Comparison of ENCODE assay signal across 18 mouse cellular contexts in genomic region chr2:150637702-150638369, GRCm38 (mm10). TPM values are rescaled to one million over a fixed set of nuclear protein-coding genes. Genes with fewer than 3 reads are reported as not detected.
DNase-seq lines count a peak whose midpoint lies in the region; ATAC-seq and TF ChIP-seq lines count a peak whose summit lies in the region.
"Had no signal": no experiment of that assay in that cellular context is flagged by ENCODE, and none has a peak within 500 bp of the region (broad histone marks: within the 10 kb centered on the region; RNA-seq: fewer than 3 reads in every experiment).

No protein-coding gene starts in this region.

- H3K4me2 ChIP-seq in hindbrain, embryonic 12.5 days (replicated peaks): no peak overlapping the region
- H3K4me2 ChIP-seq in midbrain, embryonic 15.5 days: no peak overlapping the region
- H3K4me2 ChIP-seq: heart, embryonic 15.5 days; limb, embryonic 15.5 days; stomach, embryonic 15.5 days had no signal

- no peaks in the 10 kb centered on the region for H3K27me3 ChIP-seq in embryonic facial prominence, embryonic 10.5 days (replicated peaks; ENCODE audit: low read depth, poor library complexity, severe bottlenecking)
- H3K27me3 ChIP-seq in hindbrain, embryonic 12.5 days: no peaks in the 10 kb centered on the region
- no peaks in the 10 kb centered on the region for H3K27me3 ChIP-seq in midbrain, embryonic 15.5 days (replicated peaks)
- no peaks in the 10 kb centered on the region for H3K27me3 ChIP-seq in cerebellum, adult 2 months (ENCODE audit: control insufficient read depth, insufficient read depth, low read length)
- H3K27me3 ChIP-seq: heart, embryonic 15.5 days; limb, embryonic 15.5 days; stomach, embryonic 15.5 days had no signal

- H3K4me3 ChIP-seq in embryonic facial prominence, embryonic 10.5 days: no peak overlapping the region
- H3K4me3 ChIP-seq in hindbrain, embryonic 12.5 days: no peak overlapping the region
- H3K4me3 ChIP-seq in midbrain, embryonic 15.5 days: no peak overlapping the region
- H3K4me3 ChIP-seq in cerebellum, adult 2 months (replicated peaks; ENCODE audit: insufficient read depth, low read depth, low read length): no peak overlapping the region
- H3K4me3 ChIP-seq: heart, embryonic 15.5 days; limb, embryonic 15.5 days; stomach, embryonic 15.5 days had no signal

- H3K4me1 ChIP-seq in embryonic facial prominence, embryonic 10.5 days: peaks cover 7% of the 10 kb centered on the region; the same call in 1 of the 2 replicates
- H3K4me1 ChIP-seq in hindbrain, embryonic 12.5 days: peaks cover 22% of the 10 kb centered on the region
- peaks cover 5% of the 10 kb centered on the region for H3K4me1 ChIP-seq in midbrain, embryonic 15.5 days
- H3K4me1 ChIP-seq in cerebellum, adult 2 months (ENCODE audit: control insufficient read depth, insufficient read depth, low read length): no peaks in the 10 kb centered on the region
- H3K4me1 ChIP-seq: heart, embryonic 15.5 days; limb, embryonic 15.5 days; stomach, embryonic 15.5 days had no signal

- TF ChIP-seq POLR2A in cerebellum, adult 2 months (IDR thresholded peaks at IDR 0.05; ENCODE audit: borderline replicate concordance, insufficient read depth, low read length): no peak

- no peaks in the 10 kb centered on the region for H3K9me3 ChIP-seq in embryonic facial prominence, embryonic 10.5 days
- no peaks in the 10 kb centered on the region for H3K9me3 ChIP-seq in hindbrain, embryonic 12.5 days (replicated peaks)
- H3K9me3 ChIP-seq in midbrain, embryonic 15.5 days: no peaks in the 10 kb centered on the region
- H3K9me3 ChIP-seq: heart, embryonic 15.5 days; limb, embryonic 15.5 days; stomach, embryonic 15.5 days had no signal

- peak; percentile 81 for ATAC-seq in hindbrain, embryonic 12.5 days (ENCODE audit: low FRiP score)
- ATAC-seq in midbrain, embryonic 15.5 days (replicated peaks): peak; percentile 75; the same call in 1 of the 2 replicates

- peak overlapping the region; percentile 54; the same call in 1 of the 2 replicates for H3K27ac ChIP-seq in embryonic facial prominence, embryonic 10.5 days (replicated peaks)
- H3K27ac ChIP-seq in hindbrain, embryonic 12.5 days: peak overlapping the region; percentile 64
- H3K27ac ChIP-seq in midbrain, embryonic 15.5 days: peak overlapping the region; percentile 63; the same call in 1 of the 2 replicates
- no peak overlapping the region for H3K27ac ChIP-seq in cerebellum, adult 2 months (ENCODE audit: insufficient read depth, low read length)
- H3K27ac ChIP-seq: heart, embryonic 15.5 days; limb, embryonic 15.5 days; stomach, embryonic 15.5 days had no signal

- no peaks in the 10 kb centered on the region for H3K36me3 ChIP-seq in embryonic facial prominence, embryonic 10.5 days (replicated peaks)
- H3K36me3 ChIP-seq in hindbrain, embryonic 12.5 days: peaks cover 28% of the 10 kb centered on the region
- H3K36me3 ChIP-seq in midbrain, embryonic 15.5 days (replicated peaks): 0 out of 2 replicates have a peak, but pooled peaks cover 3% of the 10 kb centered on the region
- H3K36me3 ChIP-seq: heart, embryonic 15.5 days; limb, embryonic 15.5 days had no signal

- WGBS in embryonic facial prominence, embryonic 10.5 days: 53% methylated on average over 6 of the region's 6 CpGs
- 41% methylated on average over 6 of the region's 6 CpGs for WGBS in hindbrain, embryonic 12.5 days
- 34% methylated on average over 6 of the region's 6 CpGs for WGBS in midbrain, embryonic 15.5 days
- WGBS in cerebellum, adult 2 months: 33% methylated on average over 6 of the region's 6 CpGs

- no peak overlapping the region for H3K9ac ChIP-seq in hindbrain, embryonic 12.5 days
- H3K9ac ChIP-seq in midbrain, embryonic 15.5 days: no peak overlapping the region
- H3K9ac ChIP-seq: heart, embryonic 15.5 days; limb, embryonic 15.5 days; stomach, embryonic 15.5 days had no signal

- TF ChIP-seq CTCF in cerebellum, adult 2 months (IDR thresholded peaks at IDR 0.05; ENCODE audit: borderline replicate concordance, insufficient read depth, low read depth, low read length): no peak

- DNase-seq in R1 (ENCODE audit: low read depth, low spot score): peak; percentile 82
- DNase-seq in embryonic facial prominence, embryonic 10.5 days (ENCODE audit: low spot score): no peak
- DNase-seq in ovary, postnatal 14 days (ENCODE audit: low spot score): no peak
- DNase-seq in cerebellum, postnatal 25 days: no peak
- no peak for DNase-seq in cerebellum, adult 2 months
- DNase-seq: adrenal gland, adult 8-10 months; cerebellum, adult 11 months; gastrocnemius, postnatal 10 days; kidney, adult 18-20 months; lung, postnatal 4 days; right cerebral cortex, postnatal 14 days had no signal

RNA-seq across cellular contexts. Expression of gene Apmap, which starts 29.5 kb away (rescaled TPM):
- 27.9 and 31.5 TPM in 2 replicates for polyA plus RNA-seq in embryonic facial prominence, embryonic 10.5 days (2016; fragmentation: Nextera tagmentation; extraction: Ambion mirVana)
- 36.1 and 38.1 TPM in 2 replicates for polyA plus RNA-seq in hindbrain, embryonic 12.5 days (2016; fragmentation: Nextera tagmentation; extraction: Ambion mirVana)
- polyA plus RNA-seq in midbrain, embryonic 15.5 days (2015; fragmentation: Nextera tagmentation; extraction: Ambion mirVana): 39.5 and 42.1 TPM in 2 replicates
- polyA plus RNA-seq in cerebellum, adult 2 months (2012; rRNA removed): 83.3 and 92.0 TPM in 2 replicates

RNA-seq across cellular contexts. Expression of gene Acss1, which starts 30.5 kb away (rescaled TPM):
- 7.8 and 9.3 TPM in 2 replicates for polyA plus RNA-seq in embryonic facial prominence, embryonic 10.5 days (2016; fragmentation: Nextera tagmentation; extraction: Ambion mirVana)
- polyA plus RNA-seq in hindbrain, embryonic 12.5 days (2016; fragmentation: Nextera tagmentation; extraction: Ambion mirVana): 28.4 and 32.6 TPM in 2 replicates
- polyA plus RNA-seq in midbrain, embryonic 15.5 days (2015; fragmentation: Nextera tagmentation; extraction: Ambion mirVana): 16.7 and 20.9 TPM in 2 replicates
- polyA plus RNA-seq in cerebellum, adult 2 months (2012; rRNA removed): 15.4 and 15.7 TPM in 2 replicates

RNA-seq across cellular contexts. Expression of gene Vsx1, which starts 51.3 kb away (rescaled TPM):
- 0.04 and 0.23 TPM in 2 replicates for polyA plus RNA-seq in embryonic facial prominence, embryonic 10.5 days (2016; fragmentation: Nextera tagmentation; extraction: Ambion mirVana)
- 1.0 and 1.3 TPM in 2 replicates for polyA plus RNA-seq in hindbrain, embryonic 12.5 days (2016; fragmentation: Nextera tagmentation; extraction: Ambion mirVana)
- polyA plus RNA-seq in midbrain, embryonic 15.5 days (2015; fragmentation: Nextera tagmentation; extraction: Ambion mirVana): 0.04 and 0.06 TPM in 2 replicates
- polyA plus RNA-seq in cerebellum, adult 2 months (2012; rRNA removed): 0.06 TPM in 1 of 2 replicates, not detected in the other
- polyA plus RNA-seq: embryonic facial prominence, embryonic 14.5 days; heart, embryonic 15.5 days; limb, embryonic 15.5 days; stomach, embryonic 15.5 days; urinary bladder, adult 2 months had no signal
